8 mouse cellular contexts compared by ENCODE assay signal in genomic region chr13:47335996-47336684, GRCm38 (mm10).
DNase-seq lines count a peak whose midpoint lies in the region; ATAC-seq and TF ChIP-seq lines count a peak whose summit lies in the region.

No protein-coding gene starts in this region.

- H3K27ac ChIP-seq in intestine, embryonic 14.5 days (ENCODE audit: low read depth): peak overlapping the region; percentile 54
- H3K27ac ChIP-seq in intestine, postnatal 0 days (ENCODE audit: low read depth, low read length): no peak overlapping the region; the same call in 1 of the 2 replicates
- H3K27ac ChIP-seq in intestine, embryonic 16.5 days (ENCODE audit: low read length): peak overlapping the region; percentile 37; the same call in 1 of the 2 replicates
- H3K27ac ChIP-seq in midbrain, embryonic 15.5 days: no peak overlapping the region
- H3K27ac ChIP-seq in midbrain, embryonic 16.5 days (ENCODE audit: low read length): no peak overlapping the region

- no peak overlapping the region for H3K9ac ChIP-seq in intestine, embryonic 14.5 days (ENCODE audit: low read length)
- no peak overlapping the region for H3K9ac ChIP-seq in intestine, postnatal 0 days (ENCODE audit: low read depth, low read length)
- H3K9ac ChIP-seq in intestine, embryonic 16.5 days (ENCODE audit: low read depth, low read length): no peak overlapping the region
- no peak overlapping the region for H3K9ac ChIP-seq in midbrain, embryonic 15.5 days
- H3K9ac ChIP-seq in midbrain, embryonic 16.5 days (ENCODE audit: low read depth, low read length): no peak overlapping the region

- H3K27me3 ChIP-seq in intestine, embryonic 14.5 days (replicated peaks; ENCODE audit: control insufficient read depth, insufficient read depth, low read length): no peaks in the 10 kb centered on the region
- no peaks in the 10 kb centered on the region for H3K27me3 ChIP-seq in intestine, postnatal 0 days (replicated peaks; ENCODE audit: control insufficient read depth, insufficient read depth, low read length)
- H3K27me3 ChIP-seq in Patski: no peaks in the 10 kb centered on the region
- no peaks in the 10 kb centered on the region for H3K27me3 ChIP-seq in intestine, embryonic 16.5 days (replicated peaks; ENCODE audit: control insufficient read depth, insufficient read depth, low read length)
- no peaks in the 10 kb centered on the region for H3K27me3 ChIP-seq in midbrain, embryonic 15.5 days (replicated peaks)
- H3K27me3 ChIP-seq in midbrain, embryonic 16.5 days (ENCODE audit: control insufficient read depth, insufficient read depth, low read depth, low read length): no peaks in the 10 kb centered on the region

- peak; percentile 58 for DNase-seq in intestine, embryonic 14.5 days (ENCODE audit: low spot score)
- peak; percentile 63 for DNase-seq in Patski (ENCODE audit: low read depth, low spot score)
- DNase-seq in frontal cortex, adult 2 months (ENCODE audit: extremely low spot score in 1 of 2, low spot score in 1 of 2): peak; percentile 41 to 79
- DNase-seq in right cerebral cortex, adult 2 months (ENCODE audit: low spot score in 2 of 2): peak; percentile 69 to 75

- no peak for TF ChIP-seq CTCF in intestine, postnatal 0 days (IDR thresholded peaks at IDR 0.05; ENCODE audit: low read depth)
- no peak for TF ChIP-seq CTCF in Patski (IDR thresholded peaks at IDR 0.05)

- H3K4me1 ChIP-seq in intestine, embryonic 14.5 days (replicated peaks; ENCODE audit: control insufficient read depth, insufficient read depth, low read length): peaks cover 5% of the 10 kb centered on the region; the same call in 1 of the 2 replicates
- no peaks in the 10 kb centered on the region for H3K4me1 ChIP-seq in intestine, postnatal 0 days (replicated peaks; ENCODE audit: control insufficient read depth, insufficient read depth, low read length)
- no peaks in the 10 kb centered on the region for H3K4me1 ChIP-seq in intestine, embryonic 16.5 days (ENCODE audit: control insufficient read depth, insufficient read depth, low read length)
- no peaks in the 10 kb centered on the region for H3K4me1 ChIP-seq in midbrain, embryonic 15.5 days
- H3K4me1 ChIP-seq in midbrain, embryonic 16.5 days (ENCODE audit: control insufficient read depth, insufficient read depth, low read length): no peaks in the 10 kb centered on the region

- H3K4me2 ChIP-seq in intestine, embryonic 14.5 days (ENCODE audit: low read length): no peak overlapping the region
- no peak overlapping the region for H3K4me2 ChIP-seq in intestine, postnatal 0 days (replicated peaks; ENCODE audit: low read depth)
- no peak overlapping the region for H3K4me2 ChIP-seq in intestine, embryonic 16.5 days (ENCODE audit: low read depth, low read length)
- no peak overlapping the region for H3K4me2 ChIP-seq in midbrain, embryonic 15.5 days
- no peak overlapping the region for H3K4me2 ChIP-seq in midbrain, embryonic 16.5 days (ENCODE audit: low read length)

- no peak overlapping the region for H3K4me3 ChIP-seq in intestine, embryonic 14.5 days (ENCODE audit: low read depth, low read length)
- no peak overlapping the region for H3K4me3 ChIP-seq in intestine, postnatal 0 days (ENCODE audit: low read depth, low read length)
- H3K4me3 ChIP-seq in intestine, embryonic 16.5 days (ENCODE audit: low read length): no peak overlapping the region
- H3K4me3 ChIP-seq in midbrain, embryonic 15.5 days: no peak overlapping the region
- H3K4me3 ChIP-seq in midbrain, embryonic 16.5 days (ENCODE audit: low read depth, low read length): no peak overlapping the region

- H3K36me3 ChIP-seq in intestine, embryonic 14.5 days (ENCODE audit: control insufficient read depth, insufficient read depth, low read length): no peaks in the 10 kb centered on the region
- H3K36me3 ChIP-seq in intestine, postnatal 0 days (ENCODE audit: control insufficient read depth, insufficient read depth): no peaks in the 10 kb centered on the region
- H3K36me3 ChIP-seq in intestine, embryonic 16.5 days (ENCODE audit: control insufficient read depth, insufficient read depth, low read length): no peaks in the 10 kb centered on the region
- H3K36me3 ChIP-seq in midbrain, embryonic 15.5 days (replicated peaks): no peaks in the 10 kb centered on the region
- H3K36me3 ChIP-seq in midbrain, embryonic 16.5 days (ENCODE audit: control insufficient read depth, insufficient read depth, low read length): no peaks in the 10 kb centered on the region

- POLR2A ChIA-PET in Patski (lab: Charles Lee): no interaction called here

- no peaks in the 10 kb centered on the region for H3K9me3 ChIP-seq in intestine, embryonic 14.5 days (ENCODE audit: control insufficient read depth, low read length)
- no peaks in the 10 kb centered on the region for H3K9me3 ChIP-seq in intestine, postnatal 0 days (ENCODE audit: control insufficient read depth)
- no peaks in the 10 kb centered on the region for H3K9me3 ChIP-seq in intestine, embryonic 16.5 days (ENCODE audit: control insufficient read depth, low read length)
- H3K9me3 ChIP-seq in midbrain, embryonic 15.5 days: no peaks in the 10 kb centered on the region
- no peaks in the 10 kb centered on the region for H3K9me3 ChIP-seq in midbrain, embryonic 16.5 days (replicated peaks; ENCODE audit: control insufficient read depth, low read length, poor library complexity, severe bottlenecking)

- ATAC-seq in intestine, embryonic 14.5 days (replicated peaks; ENCODE audit: low FRiP score, low TSS enrichment, low read depth): peak; percentile 62; the same call in 1 of the 2 replicates
- ATAC-seq in intestine, postnatal 0 days: no peak
- peak; percentile 79 for ATAC-seq in Patski
- peak; percentile 74 for ATAC-seq in intestine, embryonic 16.5 days
- ATAC-seq in midbrain, embryonic 15.5 days (replicated peaks): no peak
- ATAC-seq in midbrain, embryonic 16.5 days: no peak

- CTCF ChIA-PET in Patski (lab: Charles Lee): interaction anchor here (1.0 kb wide), 2 partner anchors 15 to 24 kb away, joined by 3 read pairs; no protein-coding TSS in a partner anchor

- WGBS in intestine, embryonic 14.5 days: 43% methylated on average over 16 of the region's 16 CpGs
- 48% methylated on average over 16 of the region's 16 CpGs for WGBS in intestine, postnatal 0 days
- WGBS in intestine, embryonic 16.5 days: 45% methylated on average over 16 of the region's 16 CpGs
- WGBS in midbrain, embryonic 15.5 days: 62% methylated on average over 16 of the region's 16 CpGs
- 66% methylated on average over 16 of the region's 16 CpGs for whole genome bisulfite sequencing in midbrain, embryonic 16.5 days

- in situ Hi-C loops in Patski (cut with MboI; ENCODE audit: low pct_unique_long_range_greater_than_20kb): no loop called here

Comparison
In these comparisons a context has a peak if more than half of its experiments do, and no peak if none do; other contexts are left out.
1. ATAC-seq: peak in intestine, embryonic 14.5 days (single experiment), Patski (single experiment) and intestine, embryonic 16.5 days (single experiment); none in intestine, postnatal 0 days (single experiment), midbrain, embryonic 15.5 days (single experiment) and midbrain, embryonic 16.5 days (single experiment).
2. H3K27ac ChIP-seq: peak in intestine, embryonic 14.5 days (single experiment) and intestine, embryonic 16.5 days (single experiment); none in intestine, postnatal 0 days (single experiment), midbrain, embryonic 15.5 days (single experiment) and midbrain, embryonic 16.5 days (single experiment).
3. Peak in every context shown above with its lines, with median percentiles within 50 percentile points of each other: DNase-seq.